Comparison of ENCODE assay signal across 11 mouse cellular contexts in genomic region chr10:37400379-37400778, GRCm38 (mm10).
A peak's percentile ranks its signal among the peaks of the same experiment; 100 is the strongest.
DNase-seq lines count a peak whose midpoint lies in the region; ATAC-seq lines count a peak whose summit lies in the region.
"Had no signal": no experiment of that assay in that cellular context is flagged by ENCODE, and none has a peak within 500 bp of the region (broad histone marks: within the 10 kb centered on the region; RNA-seq: fewer than 3 reads in every experiment).

No protein-coding gene starts in this region.

- no peaks in the 10 kb centered on the region for H3K9me3 ChIP-seq in heart, embryonic 14.5 days (ENCODE audit: control insufficient read depth, low read length)
- H3K9me3 ChIP-seq in heart, embryonic 10.5 days, result no peaks in the 10 kb centered on the region
- H3K9me3 ChIP-seq in midbrain, embryonic 10.5 days (replicated peaks), result no peaks in the 10 kb centered on the region
- no peaks in the 10 kb centered on the region for H3K9me3 ChIP-seq in midbrain, embryonic 13.5 days
- H3K9me3 ChIP-seq: liver, embryonic 13.5 days had no signal

- no peaks in the 10 kb centered on the region for H3K36me3 ChIP-seq in heart, embryonic 14.5 days (ENCODE audit: control insufficient read depth, insufficient read depth, low read length)
- no peaks in the 10 kb centered on the region for H3K36me3 ChIP-seq in heart, embryonic 10.5 days
- no peaks in the 10 kb centered on the region for H3K36me3 ChIP-seq in midbrain, embryonic 10.5 days
- H3K36me3 ChIP-seq in midbrain, embryonic 13.5 days, result no peaks in the 10 kb centered on the region
- H3K36me3 ChIP-seq: liver, embryonic 13.5 days had no signal

- intact Hi-C loops in heart, postnatal 10 days (cut with DNase I), result no loop called here

- H3K4me3 ChIP-seq in heart, embryonic 14.5 days (ENCODE audit: control insufficient read depth in 1 of 2, insufficient read depth in 1 of 2, low read depth in 1 of 2, low read length in 2 of 2), result no peak overlapping the region
- no peak overlapping the region for H3K4me3 ChIP-seq in heart, embryonic 10.5 days
- no peak overlapping the region for H3K4me3 ChIP-seq in midbrain, embryonic 10.5 days
- H3K4me3 ChIP-seq in midbrain, embryonic 13.5 days (replicated peaks), result no peak overlapping the region
- H3K4me3 ChIP-seq: liver, embryonic 13.5 days had no signal

- ATAC-seq in heart, embryonic 14.5 days (ENCODE audit: insufficient number of reproducible peaks, insufficient read depth, low FRiP score, low read depth), result no peak
- no peak for ATAC-seq in midbrain, embryonic 13.5 days
- no peak for ATAC-seq in activated CD4-positive, CD25-positive, alpha-beta regulatory T cell, adult 4 months

- peak overlapping the region; percentile 17 for H3K4me2 ChIP-seq in heart, embryonic 14.5 days (ENCODE audit: low read length)
- no peak overlapping the region for H3K4me2 ChIP-seq in midbrain, embryonic 13.5 days (replicated peaks)
- H3K4me2 ChIP-seq: liver, embryonic 13.5 days had no signal

- DNase-seq in heart, embryonic 10.5 days (ENCODE audit: low spot score), result no peak
- DNase-seq in midbrain, embryonic 10.5 days (ENCODE audit: low spot score), result no peak
- DNase-seq in heart, postnatal 10 days, result peak; percentile 16 to 20
- DNase-seq in retina, postnatal 1 day, result peak; percentile 61
- DNase-seq in layer of hippocampus, postnatal 14 days (ENCODE audit: low spot score in 2 of 2), result no peak
- DNase-seq: gastrocnemius, postnatal 36 days; layer of hippocampus, adult 9-11 months; liver, embryonic 13.5 days had no signal

- no peak overlapping the region for H3K27ac ChIP-seq in heart, embryonic 14.5 days (replicated peaks in 1 of 2; ENCODE audit: control insufficient read depth in 1 of 2, insufficient read depth in 1 of 2, low read depth in 2 of 2, low read length in 2 of 2)
- no peak overlapping the region for H3K27ac ChIP-seq in heart, embryonic 10.5 days
- H3K27ac ChIP-seq in midbrain, embryonic 10.5 days (replicated peaks), result peak overlapping the region; percentile 67; the same call in 1 of the 2 replicates
- H3K27ac ChIP-seq in midbrain, embryonic 13.5 days, result no peak overlapping the region
- H3K27ac ChIP-seq: liver, embryonic 13.5 days had no signal

- no peaks in the 10 kb centered on the region for H3K27me3 ChIP-seq in heart, embryonic 14.5 days (ENCODE audit: control insufficient read depth, insufficient read depth, low read length)
- no peaks in the 10 kb centered on the region for H3K27me3 ChIP-seq in heart, embryonic 10.5 days (ENCODE audit: insufficient read depth, poor library complexity, severe bottlenecking)
- H3K27me3 ChIP-seq in midbrain, embryonic 10.5 days (ENCODE audit: low read depth, poor library complexity, severe bottlenecking), result no peaks in the 10 kb centered on the region
- no peaks in the 10 kb centered on the region for H3K27me3 ChIP-seq in midbrain, embryonic 13.5 days
- H3K27me3 ChIP-seq: liver, embryonic 13.5 days had no signal

- H3K4me1 ChIP-seq in heart, embryonic 14.5 days (ENCODE audit: control insufficient read depth in 2 of 2, insufficient read depth in 2 of 2, low read length in 2 of 2), result peaks cover 9 to 14% of the 10 kb centered on the region in 2 experiments
- H3K4me1 ChIP-seq in heart, embryonic 10.5 days, result peaks cover 11% of the 10 kb centered on the region; the same call in 1 of the 2 replicates
- H3K4me1 ChIP-seq in midbrain, embryonic 10.5 days, result peaks cover 49% of the 10 kb centered on the region
- peaks cover 23% of the 10 kb centered on the region for H3K4me1 ChIP-seq in midbrain, embryonic 13.5 days (replicated peaks)
- H3K4me1 ChIP-seq: liver, embryonic 13.5 days had no signal

- 20% methylated on average over 4 of the region's 4 CpGs for WGBS in heart, embryonic 14.5 days
- WGBS in heart, embryonic 10.5 days, result 42% methylated on average over 4 of the region's 4 CpGs
- WGBS in midbrain, embryonic 10.5 days, result 50% methylated on average over 4 of the region's 4 CpGs
- WGBS in midbrain, embryonic 13.5 days, result 35% methylated on average over 4 of the region's 4 CpGs

- H3K9ac ChIP-seq in heart, embryonic 14.5 days (ENCODE audit: low read length), result no peak overlapping the region
- H3K9ac ChIP-seq in midbrain, embryonic 13.5 days (replicated peaks), result no peak overlapping the region
- H3K9ac ChIP-seq: liver, embryonic 13.5 days had no signal

Comparison
In these comparisons a context has a peak if more than half of its experiments do, and no peak if none do; other contexts are left out.
1. DNase-seq: peak in heart, postnatal 10 days (2 of 2) and retina, postnatal 1 day (single experiment); none in heart, embryonic 10.5 days (single experiment), midbrain, embryonic 10.5 days (single experiment) and layer of hippocampus, postnatal 14 days (0 of 2).